Mouse (Mus musculus) stomach, embryonic 14.5 days (tissue): ENCODE measurements around the gene Htr5b. TPM values are rescaled to one million over a fixed set of nuclear protein-coding genes. Genes with fewer than 3 reads are reported as not detected.

Experiments used
- ATAC-seq: fragments of 200-750 bp; cut with Nextera tagmentation; 2 replicates; pipeline ENCODE4 v1.8.0; 2017; ENCODE audit warnings: low read depth, moderate TSS enrichment; ENCODE audit not compliant: insufficient number of reproducible peaks, insufficient read depth, low FRiP score
- H3K27ac ChIP-seq: fragments of 300-500 bp; sonication (generic); 2 replicates; pipeline ENCODE4 v1.5.1; 2014; ENCODE audit warnings: mild to moderate bottlenecking, low read length, moderate library complexity, mixed read lengths
- H3K27me3 ChIP-seq: fragments of 300-500 bp; sonication (generic); 2 replicates; pipeline ENCODE4 v1.6.1; 2014; ENCODE audit warnings: low read length, control low read depth, mixed read lengths; ENCODE audit not compliant: control insufficient read depth, insufficient read depth
- H3K36me3 ChIP-seq: fragments of 300-500 bp; sonication (generic); 2 replicates; pipeline ENCODE4 v1.6.1; 2014; ENCODE audit warnings: mild to moderate bottlenecking, control low read depth, low read length, moderate library complexity, mixed read lengths; ENCODE audit not compliant: control insufficient read depth, insufficient read depth
- H3K4me1 ChIP-seq: fragments of 300-500 bp; sonication (generic); 2 replicates; pipeline ENCODE4 v1.6.1; 2014; ENCODE audit warnings: low read length, control low read depth, mixed read lengths; ENCODE audit not compliant: control insufficient read depth, insufficient read depth
- H3K4me2 ChIP-seq: fragments of 300-500 bp; sonication (generic); replicated peaks from 2 replicates; pipeline ENCODE4 v1.6.1; 2014; ENCODE audit warnings: low read depth, low read length, control low read depth
- H3K4me3 ChIP-seq: fragments of 300-500 bp; sonication (generic); 2 replicates; pipeline ENCODE4 v1.5.1; 2014; ENCODE audit warnings: low read depth, low read length, control low read depth
- H3K9ac ChIP-seq: fragments of 300-500 bp; sonication (generic); replicated peaks from 2 replicates; pipeline ENCODE4 v1.6.1; 2014; ENCODE audit warnings: low read depth, mild to moderate bottlenecking, control low read depth, low read length, moderate library complexity, mixed read lengths
- H3K9me3 ChIP-seq: fragments of 300-500 bp; sonication (generic); 2 replicates; pipeline ENCODE4 v1.6.1; 2016; ENCODE audit warnings: low read depth, low read length, control low read depth; ENCODE audit not compliant: control insufficient read depth
- WGBS: fragments of 180-500 bp; shearing (Covaris S2); extraction: QIAGEN DNeasy Blood & Tissue Kit; methylation state at CpG from one replicate; pipeline ENCODE4 v1.1.7; 2014; 5-methylcytosine and 5-hydroxymethylcytosine counted together
- polyA plus RNA-seq: library from polyadenylated mRNA; unstranded; fragments of >200 nt; fragmentation: Nextera tagmentation; extraction: Ambion mirVana; gene quantifications from 2 replicates; pipeline ENCODE4 v1.2.1, GENCODE M21; 2014

The Htr5b gene
- polyA plus RNA-seq, 1 experiment from 2014 or later: not detected

- Histone ChIP-seq H3K4me3 (no peak overlapping the region), H3K27me3 (no peaks in the 10 kb centered on the region), H3K4me1 (no peaks in the 10 kb centered on the region), H3K4me2 (no peak overlapping the region), H3K9ac (no peak overlapping the region), H3K36me3 (peaks cover 17% of the 10 kb centered on the region), H3K27ac (no peak overlapping the region), H3K9me3 (no peaks in the 10 kb centered on the region)
- ATAC-seq: no peak
- WGBS: 86% methylated on average over 12 of the region's 12 CpGs
Measured at GRCm38 (mm10) chr1:121478284-121478980, 49.8 kb downstream of the Htr5b start.

- Histone ChIP-seq H3K9ac (no peak overlapping the region), H3K9me3 (no peaks in the 10 kb centered on the region), H3K4me1 (no peaks in the 10 kb centered on the region), H3K27ac (no peak overlapping the region), H3K4me3 (no peak overlapping the region), H3K27me3 (no peaks in the 10 kb centered on the region), H3K4me2 (no peak overlapping the region), H3K36me3 (peaks cover 17% of the 10 kb centered on the region)
- no peak for ATAC-seq
- 93% methylated on average over 5 of the region's 5 CpGs for WGBS
Measured at GRCm38 (mm10) chr1:121477716-121478115, 50.5 kb downstream of the Htr5b start.

DNA sequence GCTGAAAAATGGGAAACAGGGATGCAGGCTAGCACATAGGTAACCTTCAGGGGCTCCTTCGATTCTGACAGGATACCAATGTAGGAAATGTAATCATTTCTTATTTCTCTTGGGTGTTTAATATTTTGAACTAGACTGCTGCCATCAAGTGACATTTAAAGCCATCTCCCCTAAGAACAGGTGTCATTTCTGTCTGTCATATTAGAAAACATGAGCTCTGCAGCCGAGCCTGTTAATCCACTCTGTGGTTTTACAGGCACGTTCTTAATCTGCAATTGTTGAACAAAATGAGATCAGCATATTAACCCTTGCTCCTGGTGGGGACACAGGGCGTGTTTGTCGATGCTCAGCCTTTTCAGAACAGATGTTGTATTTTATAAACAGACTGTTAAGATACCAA lies 56.8 kb downstream of the Htr5b start:
- peaks cover 4% of the 10 kb centered on the region for H3K36me3 ChIP-seq
- no peak overlapping the region for H3K27ac ChIP-seq
- no peaks in the 10 kb centered on the region for H3K27me3 ChIP-seq
- no peak overlapping the region for H3K4me3 ChIP-seq
- ATAC-seq: no peak
- H3K9me3 ChIP-seq: no peaks in the 10 kb centered on the region
- 55% methylated on average over 5 of the region's 5 CpGs for WGBS
- H3K4me2 ChIP-seq: no peak overlapping the region
- no peak overlapping the region for H3K9ac ChIP-seq
- H3K4me1 ChIP-seq: no peaks in the 10 kb centered on the region

- Histone ChIP-seq H3K9ac (no peak overlapping the region), H3K9me3 (no peaks in the 10 kb centered on the region), H3K27me3 (no peaks in the 10 kb centered on the region), H3K4me2 (no peak overlapping the region), H3K36me3 (peaks cover 4% of the 10 kb centered on the region), H3K4me3 (no peak overlapping the region), H3K27ac (no peak overlapping the region), H3K4me1 (no peaks in the 10 kb centered on the region)
- WGBS: 88% methylated on average over 2 of the region's 2 CpGs
- ATAC-seq: no peak
Measured at GRCm38 (mm10) chr1:121468271-121468670, 60.0 kb downstream of the Htr5b start.

- Histone ChIP-seq H3K4me2 (no peak overlapping the region), H3K27me3 (no peaks in the 10 kb centered on the region), H3K9ac (no peak overlapping the region), H3K4me1 (no peaks in the 10 kb centered on the region), H3K9me3 (no peaks in the 10 kb centered on the region), H3K4me3 (no peak overlapping the region), H3K36me3 (peaks cover 11% of the 10 kb centered on the region), H3K27ac (no peak overlapping the region)
- ATAC-seq: no peak
- 90% methylated on average over 3 of the region's 3 CpGs for WGBS
Measured at GRCm38 (mm10) chr1:121466276-121466675, 62.0 kb downstream of the Htr5b start.

DNA sequence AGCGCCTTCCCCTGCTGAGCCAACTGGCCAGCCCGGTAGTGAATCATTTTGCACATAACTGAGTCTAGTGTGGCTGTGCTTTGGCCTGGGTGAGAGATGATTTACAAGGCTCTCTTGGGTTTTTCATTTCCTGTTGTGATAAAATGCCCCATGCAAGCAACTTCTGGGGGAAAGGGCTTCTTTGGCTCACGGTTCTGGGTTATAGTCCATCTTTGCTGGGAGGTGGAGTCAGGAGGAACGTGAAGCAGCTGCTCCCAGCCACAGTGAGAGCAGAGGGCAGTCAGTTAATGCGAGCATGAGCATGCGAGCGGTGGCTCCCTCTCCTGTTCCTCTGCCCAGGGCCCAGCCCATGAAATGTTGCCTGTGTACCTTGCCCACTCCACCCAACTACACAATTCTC lies 64.5 kb downstream of the Htr5b start:
- Histone ChIP-seq H3K36me3 (peaks cover 11% of the 10 kb centered on the region), H3K4me2 (no peak overlapping the region), H3K4me3 (no peak overlapping the region), H3K4me1 (no peaks in the 10 kb centered on the region), H3K27ac (no peak overlapping the region), H3K27me3 (no peaks in the 10 kb centered on the region), H3K9me3 (no peaks in the 10 kb centered on the region), H3K9ac (no peak overlapping the region)
- no peak for ATAC-seq
- 70% methylated on average over 7 of the region's 7 CpGs for WGBS

- Histone ChIP-seq H3K4me1 (no peaks in the 10 kb centered on the region), H3K9me3 (no peaks in the 10 kb centered on the region), H3K27ac (no peak overlapping the region), H3K4me2 (no peak overlapping the region), H3K27me3 (no peaks in the 10 kb centered on the region), H3K36me3 (peaks cover 10% of the 10 kb centered on the region), H3K4me3 (no peak overlapping the region), H3K9ac (no peak overlapping the region)
- 60% methylated on average over 1 of the region's 1 CpGs for WGBS
- ATAC-seq: no peak
Measured at GRCm38 (mm10) chr1:121462643-121463042, 65.6 kb downstream of the Htr5b start.

- no peak overlapping the region for H3K27ac ChIP-seq
- no peaks in the 10 kb centered on the region for H3K4me1 ChIP-seq
- H3K4me2 ChIP-seq: no peak overlapping the region
- H3K9me3 ChIP-seq: no peaks in the 10 kb centered on the region
- peaks cover 6% of the 10 kb centered on the region for H3K36me3 ChIP-seq
- no peak overlapping the region for H3K4me3 ChIP-seq
- 86% methylated on average over 7 of the region's 7 CpGs for WGBS
- H3K9ac ChIP-seq: no peak overlapping the region
- ATAC-seq: no peak
- no peaks in the 10 kb centered on the region for H3K27me3 ChIP-seq
Measured at GRCm38 (mm10) chr1:121461895-121462294, 66.4 kb downstream of the Htr5b start.

DNA sequence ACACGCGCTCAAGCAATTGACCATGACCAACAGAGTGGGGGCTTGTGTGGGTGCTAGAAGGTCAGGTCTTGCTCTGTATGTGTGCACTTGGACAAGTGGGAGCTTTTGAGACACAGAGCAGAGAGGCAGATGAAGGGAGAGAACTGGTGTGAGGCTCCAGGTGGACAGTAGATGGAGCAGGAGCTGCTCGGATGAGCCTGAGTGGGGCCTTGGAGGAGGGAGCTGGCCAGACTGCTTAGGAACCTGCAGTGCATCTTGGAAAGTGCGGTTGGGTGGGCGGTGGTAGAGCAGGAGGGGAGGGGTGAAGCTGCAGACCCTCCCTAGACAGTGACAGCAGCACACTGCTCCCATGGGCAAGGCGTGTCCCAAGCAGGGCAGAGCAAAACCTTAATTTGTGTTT lies 68.2 kb downstream of the Htr5b start:
- H3K27ac ChIP-seq: no peak overlapping the region
- ATAC-seq: no peak
- WGBS: 71% methylated on average over 6 of the region's 6 CpGs

More for the DNA sequence above, 68.2 kb downstream of the Htr5b start:
- H3K4me1 ChIP-seq: no peaks in the 10 kb centered on the region
- no peaks in the 10 kb centered on the region for H3K27me3 ChIP-seq
- peaks cover 6% of the 10 kb centered on the region for H3K36me3 ChIP-seq
- H3K9ac ChIP-seq: no peak overlapping the region
- H3K9me3 ChIP-seq: no peaks in the 10 kb centered on the region
- H3K4me3 ChIP-seq: no peak overlapping the region
- H3K4me2 ChIP-seq: no peak overlapping the region
